Mouse (Mus musculus) small intestine, adult 2 months (tissue): ENCODE measurements around the gene Kat7.

ENCODE experiments used
- CTCF ChIP-seq: fragments of 200-500 bp; IDR thresholded peaks from 2 replicates; pipeline ENCODE4 v1.5.1; 2012; ENCODE audit warnings: low read depth, mild to moderate bottlenecking, control low read depth, inconsistent platforms, low read length, moderate library complexity, mixed read lengths; ENCODE audit not compliant: insufficient replicate concordance, insufficient read length; ENCODE audit errors: extremely low read depth
- POLR2A ChIP-seq: fragments of 200-500 bp; IDR thresholded peaks from 2 replicates; pipeline ENCODE4 v1.6.1; 2012; ENCODE audit warnings: low read depth, mild to moderate bottlenecking, control low read depth, inconsistent platforms, low read length, moderate library complexity

DNA sequence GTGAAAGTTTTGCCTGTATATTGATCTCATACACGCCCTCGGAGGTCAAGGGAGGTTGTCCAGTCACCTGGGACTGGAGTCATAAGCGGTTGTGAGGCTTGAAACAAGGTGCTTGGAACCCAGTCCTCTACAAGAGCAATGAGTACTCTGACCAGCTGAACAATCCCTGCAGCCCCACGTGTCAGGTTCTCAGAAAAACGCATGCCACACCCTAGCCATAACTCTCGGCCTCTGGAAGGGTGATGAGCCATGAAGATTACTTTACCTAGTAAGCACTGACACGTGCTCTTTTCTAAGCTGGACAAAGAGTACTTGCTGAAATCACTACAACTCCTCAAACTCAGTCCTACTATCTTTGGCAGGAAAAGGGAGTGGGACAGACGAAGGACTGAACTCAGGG, 2.5 kb downstream of the Kat7 start:
- TF ChIP-seq CTCF: no peak
- TF ChIP-seq POLR2A: no peak
